Mouse (Mus musculus): ENCODE data around the gene Tas2r120. TPM values are rescaled to one million over a fixed set of nuclear protein-coding genes. Genes with fewer than 3 reads are reported as not detected.
"Not testable (repeated sequence)": the region's sequence is repeated elsewhere in the genome, so short reads cannot be mapped to it uniquely, and the experiment has no call there.

Gene Tas2r120
- not detected in 2 replicates for polyA plus RNA-seq (2016; fragmentation: Nextera tagmentation; extraction: Ambion mirVana)

GRCm38 (mm10) chr6:132656653-132657052, at the start of gene Tas2r120:
TSS of gene Tas2r120 (plus strand) at chr6:132656953.
- Histone ChIP-seq H3K4me1 (replicated peaks) (no peaks in the 10 kb centered on the region), H3K27me3 (ENCODE audit: insufficient read depth, poor library complexity, severe bottlenecking) (no peaks in the 10 kb centered on the region), H3K4me3 (no peak within 1 kb of the TSS), H3K9me3 (no peaks in the 10 kb centered on the region), H3K27ac (no peak within 1 kb of the TSS), H3K36me3 (no peaks in the 10 kb centered on the region)
- no peak for DNase-seq (ENCODE audit: low spot score)

- no peaks in the 10 kb centered on the region for H3K27me3 ChIP-seq (ENCODE audit: insufficient read depth, poor library complexity, severe bottlenecking)
- no peak overlapping the region for H3K4me3 ChIP-seq
- no peaks in the 10 kb centered on the region for H3K4me1 ChIP-seq (replicated peaks)
- H3K36me3 ChIP-seq, result no peaks in the 10 kb centered on the region
- no peak overlapping the region for H3K27ac ChIP-seq
- no peak for DNase-seq (ENCODE audit: low spot score)
- no peaks in the 10 kb centered on the region for H3K9me3 ChIP-seq
Observed at GRCm38 (mm10) chr6:132649399-132649798, 7.4 kb upstream of the Tas2r120 start.

- no peak for DNase-seq (ENCODE audit: low spot score)
- Histone ChIP-seq H3K36me3 (no peaks in the 10 kb centered on the region), H3K4me3 (no peak within 1 kb of the TSS), H3K27ac (no peak within 1 kb of the TSS), H3K9me3 (no peaks in the 10 kb centered on the region), H3K27me3 (ENCODE audit: insufficient read depth, poor library complexity, severe bottlenecking) (no peaks in the 10 kb centered on the region), H3K4me1 (replicated peaks) (no peaks in the 10 kb centered on the region)
- 93% methylated on average over 1 of the region's 1 CpGs for WGBS
Observed at GRCm38 (mm10) chr6:132651426-132651825, 5.3 kb upstream of the Tas2r120 start, which contains the start of gene A630073D07Rik. TSS of gene A630073D07Rik (minus strand) at chr6:132651526.

GRCm38 (mm10) chr6:132691596-132691995, 34.8 kb downstream of the Tas2r120 start:
- not testable (repeated sequence) for H3K4me3 ChIP-seq; H3K4me1 ChIP-seq (replicated peaks); H3K27me3 ChIP-seq (ENCODE audit: insufficient read depth, poor library complexity, severe bottlenecking); H3K36me3 ChIP-seq; H3K9me3 ChIP-seq; DNase-seq (ENCODE audit: low spot score); H3K27ac ChIP-seq
- 90% methylated on average over 7 of the region's 7 CpGs for WGBS

- H3K27ac ChIP-seq, result no peak within 1 kb of the TSS
- 83% methylated on average over 1 of the region's 1 CpGs for WGBS
Observed at GRCm38 (mm10) chr6:132700907-132701306, 44.2 kb downstream of the Tas2r120 start, which contains the start of gene Tas2r121. TSS of gene Tas2r121 (minus strand) at chr6:132701007.

More at GRCm38 (mm10) chr6:132700907-132701306, 44.2 kb downstream of the Tas2r120 start, which contains the start of gene Tas2r121:
- DNase-seq (ENCODE audit: low spot score), result no peak
- Histone ChIP-seq H3K9me3 (no peaks in the 10 kb centered on the region), H3K36me3 (no peaks in the 10 kb centered on the region), H3K4me1 (replicated peaks) (no peaks in the 10 kb centered on the region), H3K4me3 (no peak within 1 kb of the TSS), H3K27me3 (ENCODE audit: insufficient read depth, poor library complexity, severe bottlenecking) (no peaks in the 10 kb centered on the region)

Other genes with a start within 250 kb of the Tas2r120 start
- not detected in 2 replicates for gene Prh1, start 87.1 kb upstream of the Tas2r120 start, polyA plus RNA-seq (2016; fragmentation: Nextera tagmentation; extraction: Ambion mirVana)
- not detected in 2 replicates for gene Prp2, start 61.0 kb upstream of the Tas2r120 start, polyA plus RNA-seq (2016; fragmentation: Nextera tagmentation; extraction: Ambion mirVana)
- not detected in 2 replicates for gene A630073D07Rik, start 5.4 kb upstream of the Tas2r120 start, polyA plus RNA-seq (2016; fragmentation: Nextera tagmentation; extraction: Ambion mirVana)
- not detected in 2 replicates for gene Tas2r121, start 44.1 kb downstream of the Tas2r120 start, polyA plus RNA-seq (2016; fragmentation: Nextera tagmentation; extraction: Ambion mirVana)
- not detected in 2 replicates for gene Tas2r122, start 55.0 kb downstream of the Tas2r120 start, polyA plus RNA-seq (2016; fragmentation: Nextera tagmentation; extraction: Ambion mirVana)
- gene Tas2r115, start 81.1 kb downstream of the Tas2r120 start, polyA plus RNA-seq (2016; fragmentation: Nextera tagmentation; extraction: Ambion mirVana), result not detected in 2 replicates
- gene Tas2r124, start 97.8 kb downstream of the Tas2r120 start, polyA plus RNA-seq (2016; fragmentation: Nextera tagmentation; extraction: Ambion mirVana), result not detected in 2 replicates
- not detected in 2 replicates for gene Tas2r102, start 105.2 kb downstream of the Tas2r120 start, polyA plus RNA-seq (2016; fragmentation: Nextera tagmentation; extraction: Ambion mirVana)
- not detected in 2 replicates for gene Tas2r136, start 121.2 kb downstream of the Tas2r120 start, polyA plus RNA-seq (2016; fragmentation: Nextera tagmentation; extraction: Ambion mirVana)
- not detected in 2 replicates for gene Tas2r117, start 145.9 kb downstream of the Tas2r120 start, polyA plus RNA-seq (2016; fragmentation: Nextera tagmentation; extraction: Ambion mirVana)
- not detected in 2 replicates for gene Tas2r123, start 190.2 kb downstream of the Tas2r120 start, polyA plus RNA-seq (2016; fragmentation: Nextera tagmentation; extraction: Ambion mirVana)
- gene Tas2r116, start 198.5 kb downstream of the Tas2r120 start, polyA plus RNA-seq (2016; fragmentation: Nextera tagmentation; extraction: Ambion mirVana), result not detected in 2 replicates
- not detected in 2 replicates for gene Tas2r110, start 211.1 kb downstream of the Tas2r120 start, polyA plus RNA-seq (2016; fragmentation: Nextera tagmentation; extraction: Ambion mirVana)
- gene Tas2r113, start 236.1 kb downstream of the Tas2r120 start, polyA plus RNA-seq (2016; fragmentation: Nextera tagmentation; extraction: Ambion mirVana), result not detected in 2 replicates

Data from hindbrain, embryonic 10.5 days (tissue).